Mouse (Mus musculus) lung, postnatal 4 days (tissue): ENCODE measurements around the gene Ufsp2.

Source experiments
- DNase-seq, 2 experiments: peaks; one replicate each; pipeline ENCODE4 v3.0.0; 2021

Gene Ufsp2

DNA sequence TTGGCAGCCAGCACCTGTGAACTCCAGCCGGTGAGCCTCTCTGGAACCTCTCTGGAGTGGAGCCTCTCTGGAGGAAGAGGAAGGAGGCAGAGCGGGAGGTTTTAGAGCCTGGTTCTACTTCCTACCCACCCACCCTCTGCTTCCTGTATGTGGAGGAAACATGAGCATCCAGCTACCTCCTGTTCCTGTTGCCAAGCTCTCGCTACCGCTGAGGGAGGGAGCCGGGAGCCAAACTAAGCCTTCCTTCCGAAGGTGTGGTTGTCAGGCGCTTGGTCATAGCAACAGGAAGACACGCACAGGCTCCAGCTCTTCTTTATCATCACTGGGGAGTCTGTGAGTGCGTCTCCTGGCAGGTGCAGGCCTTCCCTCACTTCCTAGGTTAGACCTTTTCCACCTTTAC is 46.9 kb downstream of the Ufsp2 start:
- no peak for DNase-seq

DNA sequence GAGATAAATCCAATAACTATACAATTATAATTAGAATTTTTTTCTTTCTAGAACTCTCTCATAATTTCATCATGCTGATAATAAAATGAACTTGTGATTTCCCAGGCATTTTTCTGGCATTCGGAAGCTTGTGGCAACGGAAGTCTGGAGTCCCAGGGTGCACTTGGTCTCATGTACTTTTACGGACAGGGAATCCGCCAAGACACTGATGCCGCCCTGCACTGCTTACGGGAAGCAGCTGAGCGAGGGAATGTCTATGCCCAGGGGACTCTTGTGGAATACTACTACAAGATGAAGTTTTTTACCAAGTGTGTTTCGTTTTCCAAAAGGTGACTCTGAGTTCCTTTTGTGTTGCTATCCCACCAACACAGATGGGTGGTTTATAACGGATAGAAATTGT is 47.4 kb downstream of the Ufsp2 start:
- no peak for DNase-seq

DNA sequence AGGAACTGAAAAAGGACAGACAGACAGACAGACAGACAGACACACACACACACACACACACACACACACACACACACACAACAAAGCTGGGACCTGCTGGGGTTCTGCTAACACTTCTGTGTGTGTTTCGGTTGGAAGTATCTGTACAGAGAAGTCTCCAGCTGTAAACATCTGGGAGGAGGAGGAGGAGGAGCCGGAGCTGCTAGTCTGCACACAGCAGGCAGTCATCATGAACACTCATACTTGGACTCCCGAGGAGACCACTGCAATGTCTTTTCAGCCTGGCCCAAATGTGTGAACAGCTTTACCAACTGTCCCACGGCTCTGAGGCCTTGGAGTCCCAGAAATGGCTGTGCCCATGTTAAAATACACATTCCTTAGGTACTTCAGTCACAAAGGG is 49.1 kb downstream of the Ufsp2 start:
- DNase-seq = peak; percentile 58 to 80

DNA sequence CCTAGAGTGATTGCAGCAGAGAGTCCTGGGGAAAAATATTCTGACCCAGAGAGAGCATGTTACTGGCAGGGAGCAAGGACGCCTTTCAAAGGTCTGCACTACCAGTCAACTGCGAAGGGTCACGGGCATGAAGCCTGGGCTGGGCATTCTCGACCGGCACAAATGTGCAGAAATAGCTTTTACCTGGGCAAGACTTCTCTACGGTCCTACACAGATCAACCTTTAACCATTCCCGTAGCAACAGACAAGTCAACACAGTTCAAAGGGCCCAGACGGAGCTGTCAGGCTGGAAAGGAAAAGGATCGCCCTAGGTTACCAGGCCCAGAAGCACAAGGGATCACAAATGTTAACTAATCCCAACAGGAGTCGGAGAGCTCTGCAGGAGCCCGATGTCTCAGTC is 60.9 kb downstream of the Ufsp2 start:
- no peak for DNase-seq

DNA sequence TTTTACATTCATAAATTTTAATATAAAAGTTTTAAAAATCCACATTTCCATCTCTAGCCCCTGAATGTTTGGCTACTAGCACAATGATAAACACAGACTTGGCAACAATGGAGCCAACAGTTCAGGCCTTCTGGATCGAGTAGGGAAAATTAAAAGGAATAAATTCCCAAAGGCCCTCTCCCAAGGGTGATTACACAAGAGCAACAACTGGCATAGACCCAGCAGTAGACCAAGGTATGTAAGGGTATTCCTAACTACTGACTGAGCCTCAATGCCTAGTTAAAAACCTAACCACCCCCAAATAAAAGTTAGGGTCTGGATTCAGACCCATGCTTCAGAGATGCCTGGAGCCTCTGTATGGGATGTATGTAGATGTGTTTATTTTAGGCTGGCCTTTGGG is 64.3 kb downstream of the Ufsp2 start:
- DNase-seq = no peak

DNA sequence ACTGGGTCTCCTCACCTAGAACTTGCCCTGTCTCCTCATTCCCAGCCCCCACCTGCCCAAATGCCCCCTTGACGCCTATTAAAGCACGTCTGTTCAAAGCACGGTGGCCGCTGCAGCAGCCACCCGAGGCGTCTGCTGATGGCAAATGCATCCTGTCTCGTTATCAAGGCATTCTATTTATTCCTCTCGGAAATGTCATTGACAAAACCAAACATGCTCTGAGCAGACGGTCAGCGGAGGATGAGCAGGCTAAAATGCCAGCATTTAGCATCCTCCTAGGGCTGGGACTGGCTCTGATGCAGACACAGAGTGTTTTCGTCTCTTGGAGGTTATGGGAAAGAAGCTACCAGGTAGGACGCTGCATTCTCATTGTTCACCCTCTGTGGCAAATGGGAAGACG is 64.9 kb downstream of the Ufsp2 start:
- DNase-seq = no peak
